Mouse (Mus musculus) heart, adult 2 months (tissue): Measurements from ENCODE around the gene Relch. TPM values are rescaled to one million over a fixed set of nuclear protein-coding genes. Genes with fewer than 3 reads are reported as not detected.
A peak's percentile ranks its signal among the peaks of the same experiment; 100 is the strongest.
"Not testable (repeated sequence)": the region's sequence is repeated elsewhere in the genome, so short reads cannot be mapped to it uniquely, and the experiment has no call there.

Experiments used
- DNase-seq, 2 experiments: peaks; one replicate each; pipeline ENCODE4 v3.0.0; 2021
- H3K27ac ChIP-seq: fragments of 200-600 bp; 2 replicates; pipeline ENCODE4 v1.8.1; 2022
- H3K27me3 ChIP-seq: fragments of 200-500 bp; 2 replicates; pipeline ENCODE4 v1.6.1; 2012; ENCODE audit warnings: mild to moderate bottlenecking, low read length, inconsistent platforms, mixed read lengths; ENCODE audit not compliant: control insufficient read depth, insufficient read depth
- H3K36me3 ChIP-seq: fragments of 200-500 bp; 2 replicates; pipeline ENCODE4 v1.6.1; 2012; ENCODE audit warnings: low read length, inconsistent platforms; ENCODE audit not compliant: control insufficient read depth, insufficient read depth
- H3K4me1 ChIP-seq: fragments of 200-500 bp; 2 replicates; pipeline ENCODE4 v1.6.1; 2011; ENCODE audit warnings: low read length; ENCODE audit not compliant: control insufficient read depth, insufficient read depth
- H3K4me3 ChIP-seq: fragments of 200-600 bp; 2 replicates; pipeline ENCODE4 v1.8.1; 2022
- H3K79me2 ChIP-seq: fragments of 200-500 bp; replicated peaks from 2 replicates; pipeline ENCODE4 v1.6.1; 2012; ENCODE audit warnings: mild to moderate bottlenecking, inconsistent platforms, low read length, moderate library complexity, mixed read lengths; ENCODE audit not compliant: control insufficient read depth, insufficient read depth
- H3K9ac ChIP-seq: fragments of 200-500 bp; 2 replicates; pipeline ENCODE4 v1.6.1; 2012; ENCODE audit warnings: low read depth, mild to moderate bottlenecking, control low read depth, inconsistent platforms, low read length, mixed read lengths
- CTCF ChIP-seq: fragments of 200-600 bp; IDR thresholded peaks from 2 replicates; pipeline ENCODE4 v1.8.1; 2022; ENCODE audit warnings: antibody characterized with exemption, mild to moderate bottlenecking, moderate library complexity
- EP300 ChIP-seq: fragments of 200-500 bp; IDR thresholded peaks from 2 replicates; pipeline ENCODE4 v1.6.1; 2011; ENCODE audit warnings: low read depth, low read length, control low read depth; ENCODE audit not compliant: insufficient read depth
- POLR2A ChIP-seq: fragments of 200-500 bp; IDR thresholded peaks from 2 replicates; pipeline ENCODE4 v1.6.1; 2011; ENCODE audit warnings: mild to moderate bottlenecking, low read depth, low read length, control low read depth; ENCODE audit not compliant: insufficient read depth
- WGBS: fragments of 180-500 bp; shearing (Covaris S2); methylation state at CpG from one replicate; pipeline ENCODE4 v1.1.7; 2018; 5-methylcytosine and 5-hydroxymethylcytosine counted together
- intact Hi-C: fragments of 180-260 bp; cut with DNase I; formaldehyde crosslinking; loops from one replicate; pipeline ENCODE4 v1.15.1; 2025
- polyA plus RNA-seq: library from polyadenylated mRNA; depleted of rRNA; stranded (reverse); fragments of >200 nt; gene quantifications from 2 replicates; pipeline ENCODE4 v1.2.3, GENCODE M21; 2012
- total RNA-seq, 2 experiments: library from RNA; stranded (reverse); gene quantifications; 2 replicates each; pipeline ENCODE4 v1.2.3; 2021

Relch gene
- total and polyA plus RNA-seq, 3 experiments: 8.4 to 21.6 (median 18.9) TPM

- intact Hi-C loops: no loop called here
- Histone ChIP-seq H3K9ac (no peak overlapping the region), H3K27ac (no peak overlapping the region), H3K79me2 (no peaks in the 10 kb centered on the region), H3K36me3 (peaks cover 2% of the 10 kb centered on the region; the same call in 1 of the 2 replicates), H3K4me3 (no peak overlapping the region), H3K27me3 (no peaks in the 10 kb centered on the region), H3K4me1 (no peaks in the 10 kb centered on the region)
- DNase-seq: no peak
- 81% methylated on average over 2 of the region's 2 CpGs for WGBS
- no peak for TF ChIP-seq POLR2A
- TF ChIP-seq EP300: no peak
- no peak for TF ChIP-seq CTCF
These were observed 31.9 kb downstream of the Relch start for GRCm38 (mm10) chr1:105695581-105695980.

- 73% methylated on average over 4 of the region's 4 CpGs for WGBS
- no peak overlapping the region for H3K27ac ChIP-seq
- intact Hi-C loops: no loop called here
- no peak overlapping the region for H3K9ac ChIP-seq
- no peaks in the 10 kb centered on the region for H3K4me1 ChIP-seq
- H3K36me3 ChIP-seq: 0 out of 2 replicates have a peak, but pooled peaks cover 1% of the 10 kb centered on the region
- no peak for DNase-seq
- no peak overlapping the region for H3K4me3 ChIP-seq
- H3K27me3 ChIP-seq: no peaks in the 10 kb centered on the region
- no peaks in the 10 kb centered on the region for H3K79me2 ChIP-seq
- TF ChIP-seq POLR2A (no peak), CTCF (no peak), EP300 (no peak)
These were observed 37.4 kb downstream of the Relch start for GRCm38 (mm10) chr1:105700984-105701530.

GRCm38 (mm10) chr1:105709415-105709814 lies 45.8 kb downstream of the Relch start:
- no peak for DNase-seq
- TF ChIP-seq CTCF (no peak), POLR2A (no peak), EP300 (no peak)
- H3K79me2 ChIP-seq: no peaks in the 10 kb centered on the region
- no peak overlapping the region for H3K9ac ChIP-seq
- intact Hi-C loops: no loop called here
- no peak overlapping the region for H3K4me3 ChIP-seq
- H3K4me1 ChIP-seq: no peaks in the 10 kb centered on the region
- H3K36me3 ChIP-seq: peaks cover 1% of the 10 kb centered on the region; the same call in 1 of the 2 replicates
- WGBS: 82% methylated on average over 2 of the region's 2 CpGs
- H3K27ac ChIP-seq: no peak overlapping the region
- H3K27me3 ChIP-seq: no peaks in the 10 kb centered on the region

- TF ChIP-seq CTCF (peak; percentile 87), EP300 (no peak)
- H3K4me3 ChIP-seq: no peak overlapping the region
- no peak overlapping the region for H3K27ac ChIP-seq
- H3K27me3 ChIP-seq: no peaks in the 10 kb centered on the region
- intact Hi-C loops: loop anchor here (1.0 to 5.0 kb wide), 2 partner anchors 51 to 724 kb away; no protein-coding TSS in a partner anchor
- no peak for DNase-seq
- H3K4me1 ChIP-seq: no peaks in the 10 kb centered on the region
- 30% methylated on average over 1 of the region's 1 CpGs for WGBS
- no peak overlapping the region for H3K9ac ChIP-seq
- no peaks in the 10 kb centered on the region for H3K79me2 ChIP-seq
- H3K36me3 ChIP-seq: no peaks in the 10 kb centered on the region; the same call in 1 of the 2 replicates
These were observed 47.6 kb downstream of the Relch start for GRCm38 (mm10) chr1:105711227-105711626.

GRCm38 (mm10) chr1:105712822-105713221 lies 49.2 kb downstream of the Relch start:
- H3K4me3 ChIP-seq: no peak overlapping the region
- no peaks in the 10 kb centered on the region; the same call in 1 of the 2 replicates for H3K36me3 ChIP-seq
- H3K27me3 ChIP-seq: no peaks in the 10 kb centered on the region
- H3K9ac ChIP-seq: no peak overlapping the region
- TF ChIP-seq POLR2A: no peak
- DNase-seq: no peak
- H3K27ac ChIP-seq: no peak overlapping the region
- H3K79me2 ChIP-seq: no peaks in the 10 kb centered on the region
- 91% methylated on average over 2 of the region's 2 CpGs for WGBS
- intact Hi-C loops: loop anchor here (5.0 kb wide), 1 partner anchor 726 kb away; no protein-coding TSS in a partner anchor
- H3K4me1 ChIP-seq: no peaks in the 10 kb centered on the region

- DNase-seq: peak in 1 of 2 experiments; percentile 15
- Histone ChIP-seq H3K27ac (no peak overlapping the region), H3K9ac (no peak overlapping the region), H3K36me3 (no peaks in the 10 kb centered on the region; the same call in 1 of the 2 replicates), H3K4me3 (no peak overlapping the region), H3K79me2 (no peaks in the 10 kb centered on the region), H3K4me1 (no peaks in the 10 kb centered on the region), H3K27me3 (no peaks in the 10 kb centered on the region)
- intact Hi-C loops: no loop called here
- 84% methylated on average over 1 of the region's 1 CpGs for WGBS
- TF ChIP-seq CTCF (no peak), POLR2A (no peak), EP300 (no peak)
These were observed 54.7 kb downstream of the Relch start for GRCm38 (mm10) chr1:105718358-105718757.

- H3K4me1 ChIP-seq, H3K36me3 ChIP-seq, H3K9ac ChIP-seq, DNase-seq, H3K79me2 ChIP-seq, H3K4me3 ChIP-seq, intact Hi-C loops, H3K27ac ChIP-seq, H3K27me3 ChIP-seq: not testable (repeated sequence)
- 95% methylated on average over 13 of the region's 13 CpGs for WGBS
These were observed 65.6 kb downstream of the Relch start for GRCm38 (mm10) chr1:105729246-105729645.
